Mouse (Mus musculus) kidney, embryonic 16.5 days (tissue): ENCODE results near the gene Pias1. TPM values are rescaled to one million over a fixed set of nuclear protein-coding genes. Genes with fewer than 3 reads are reported as not detected.

Experiments
- ATAC-seq: fragments of 200-750 bp; cut with Nextera tagmentation; 2 replicates; pipeline ENCODE4 v1.8.0; 2017; ENCODE audit warnings: moderate TSS enrichment; ENCODE audit not compliant: low FRiP score, low TSS enrichment
- H3K27ac ChIP-seq: fragments of 300-500 bp; sonication (generic); 2 replicates; pipeline ENCODE4 v1.5.1; 2014; ENCODE audit warnings: low read length
- H3K27me3 ChIP-seq: fragments of 300-500 bp; sonication (generic); 2 replicates; pipeline ENCODE4 v1.6.1; 2014; ENCODE audit warnings: low read length, control low read depth, mixed read lengths; ENCODE audit not compliant: insufficient read depth
- H3K36me3 ChIP-seq: fragments of 300-500 bp; sonication (generic); 2 replicates; pipeline ENCODE4 v1.6.1; 2014; ENCODE audit warnings: low read length, control low read depth, mixed read lengths; ENCODE audit not compliant: insufficient read depth
- H3K4me1 ChIP-seq: fragments of 300-500 bp; sonication (generic); 2 replicates; pipeline ENCODE4 v1.6.1; 2014; ENCODE audit warnings: low read length, control low read depth, mixed read lengths; ENCODE audit not compliant: insufficient read depth
- H3K4me2 ChIP-seq: fragments of 300-500 bp; sonication (generic); replicated peaks from 2 replicates; pipeline ENCODE4 v1.6.1; 2014; ENCODE audit warnings: low read depth, low read length
- H3K4me3 ChIP-seq: fragments of 300-500 bp; sonication (generic); 2 replicates; pipeline ENCODE4 v1.5.1; 2014; ENCODE audit warnings: mild to moderate bottlenecking, low read length
- H3K9ac ChIP-seq: fragments of 300-500 bp; sonication (generic); replicated peaks from 2 replicates; pipeline ENCODE4 v1.6.1; 2014; ENCODE audit warnings: low read length
- H3K9me3 ChIP-seq: fragments of 300-500 bp; sonication (generic); 2 replicates; pipeline ENCODE4 v1.6.1; 2016; ENCODE audit warnings: low read length, control low read depth
- WGBS: fragments of 180-500 bp; shearing (Covaris S2); extraction: QIAGEN DNeasy Blood & Tissue Kit; methylation state at CpG from one replicate; pipeline ENCODE4 v1.1.7; 2014; 5-methylcytosine and 5-hydroxymethylcytosine counted together
- polyA plus RNA-seq: library from polyadenylated mRNA; unstranded; fragments of >200 nt; fragmentation: Nextera tagmentation; extraction: Ambion mirVana; gene quantifications from 2 replicates; pipeline ENCODE4 v1.2.1, GENCODE M21; 2015

The Pias1 gene
- polyA plus RNA-seq, 1 experiment from 2014 or later: 58.2 TPM

DNA sequence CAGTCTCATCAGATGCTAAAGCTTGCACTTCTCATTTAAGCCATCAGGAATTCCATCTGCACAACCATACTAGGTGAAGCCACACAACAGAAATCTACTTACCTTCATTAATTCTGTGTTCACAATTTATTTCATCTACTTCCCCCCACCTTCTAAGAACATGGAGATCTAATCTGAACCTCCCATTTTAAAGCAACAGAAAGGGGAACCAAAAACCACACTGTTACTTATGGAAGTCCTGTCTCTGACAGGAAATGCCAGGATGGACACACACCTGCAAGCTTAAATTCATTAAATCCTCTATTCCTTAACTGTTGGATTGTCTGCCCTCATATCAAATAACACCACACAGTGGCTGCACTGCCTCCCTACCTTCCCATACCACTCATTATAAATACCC, 35.0 kb downstream of the Pias1 start:
- H3K36me3 ChIP-seq: peaks cover 12% of the 10 kb centered on the region
- H3K4me2 ChIP-seq: no peak overlapping the region
- no peaks in the 10 kb centered on the region for H3K27me3 ChIP-seq
- no peak for ATAC-seq
- H3K4me1 ChIP-seq: peaks cover 7% of the 10 kb centered on the region; the same call in 1 of the 2 replicates
- H3K27ac ChIP-seq: no peak overlapping the region
- no peaks in the 10 kb centered on the region for H3K9me3 ChIP-seq
- no peak overlapping the region for H3K4me3 ChIP-seq
- no peak overlapping the region for H3K9ac ChIP-seq

DNA sequence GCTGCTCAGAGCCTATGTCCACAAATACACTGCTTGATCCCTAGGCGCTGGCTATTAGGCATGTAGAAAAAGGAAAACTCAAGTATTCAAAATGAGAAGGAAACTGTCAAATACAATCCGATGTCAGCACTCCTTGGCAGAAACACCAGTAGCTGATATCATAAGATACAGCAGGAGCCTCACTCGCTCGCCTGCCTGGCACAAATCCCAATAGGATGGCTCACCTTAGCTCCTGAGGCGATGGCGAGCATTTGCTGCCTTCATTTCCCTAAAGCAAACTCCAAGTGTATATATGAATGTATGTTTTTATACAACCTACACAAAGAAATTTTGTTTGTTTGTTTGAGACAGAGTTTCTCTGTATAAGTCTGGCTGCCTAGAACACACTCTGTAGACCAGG, 42.4 kb downstream of the Pias1 start:
- peaks cover 15% of the 10 kb centered on the region for H3K36me3 ChIP-seq
- H3K9ac ChIP-seq: no peak overlapping the region
- no peak overlapping the region for H3K4me2 ChIP-seq
- no peak overlapping the region for H3K27ac ChIP-seq
- no peak overlapping the region for H3K4me3 ChIP-seq
- WGBS: 93% methylated on average over 6 of the region's 6 CpGs
- ATAC-seq: no peak
- H3K27me3 ChIP-seq: no peaks in the 10 kb centered on the region
- H3K9me3 ChIP-seq: no peaks in the 10 kb centered on the region
- peaks cover 7% of the 10 kb centered on the region; the same call in 1 of the 2 replicates for H3K4me1 ChIP-seq

DNA sequence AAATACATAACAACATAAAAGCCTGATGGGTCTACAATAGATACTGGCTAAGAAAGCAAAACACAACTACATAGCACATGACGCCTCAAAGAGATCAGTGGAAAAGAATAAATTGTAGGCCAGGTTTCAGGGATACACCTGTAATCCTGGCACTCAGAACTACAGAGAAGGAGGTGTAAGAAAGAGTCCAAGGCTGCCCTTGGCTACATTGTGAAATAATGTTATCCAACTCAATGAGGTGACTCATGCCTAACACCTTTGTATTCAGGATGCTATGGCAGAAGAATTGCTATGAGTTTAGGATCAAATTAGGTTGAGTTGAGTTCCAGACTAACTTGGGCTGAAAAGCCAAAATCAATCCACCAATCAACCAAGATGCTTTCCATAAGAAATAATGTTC, 43.7 kb downstream of the Pias1 start:
- Histone ChIP-seq H3K4me2 (no peak overlapping the region), H3K9me3 (no peaks in the 10 kb centered on the region), H3K27ac (no peak overlapping the region), H3K4me1 (peaks cover 7% of the 10 kb centered on the region; the same call in 1 of the 2 replicates), H3K36me3 (peaks cover 12% of the 10 kb centered on the region; the same call in 1 of the 2 replicates), H3K9ac (no peak overlapping the region), H3K4me3 (no peak overlapping the region), H3K27me3 (no peaks in the 10 kb centered on the region)
- 100% methylated on average over 1 of the region's 1 CpGs for WGBS
- no peak for ATAC-seq

DNA sequence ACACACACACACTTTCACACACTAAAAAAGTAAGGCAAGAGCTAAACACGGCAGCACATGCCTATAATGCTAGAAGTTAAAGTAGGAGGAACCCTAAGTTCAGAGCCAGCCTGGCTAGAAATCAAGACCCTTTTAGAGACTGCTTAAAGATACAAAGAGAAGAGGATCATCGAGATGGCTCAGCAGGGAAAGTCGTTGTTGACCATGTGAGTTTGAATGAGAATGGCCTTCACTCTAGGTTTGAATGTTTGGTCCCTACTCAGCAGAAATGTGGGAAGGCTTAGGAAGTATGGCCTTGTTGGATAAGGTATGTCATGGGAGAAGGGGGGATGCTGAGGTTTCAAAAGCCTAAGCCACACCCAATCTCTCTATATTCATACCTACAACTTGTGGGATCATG, 46.8 kb downstream of the Pias1 start:
- H3K9ac ChIP-seq: no peak overlapping the region
- 80% methylated on average over 3 of the region's 3 CpGs for WGBS
- no peaks in the 10 kb centered on the region for H3K9me3 ChIP-seq
- peaks cover 7% of the 10 kb centered on the region; the same call in 1 of the 2 replicates for H3K4me1 ChIP-seq
- H3K27ac ChIP-seq: no peak overlapping the region
- no peaks in the 10 kb centered on the region for H3K27me3 ChIP-seq
- no peak overlapping the region for H3K4me2 ChIP-seq
- no peak overlapping the region for H3K4me3 ChIP-seq
- H3K36me3 ChIP-seq: 0 out of 2 replicates have a peak, but pooled peaks cover 6% of the 10 kb centered on the region
- ATAC-seq: no peak

DNA sequence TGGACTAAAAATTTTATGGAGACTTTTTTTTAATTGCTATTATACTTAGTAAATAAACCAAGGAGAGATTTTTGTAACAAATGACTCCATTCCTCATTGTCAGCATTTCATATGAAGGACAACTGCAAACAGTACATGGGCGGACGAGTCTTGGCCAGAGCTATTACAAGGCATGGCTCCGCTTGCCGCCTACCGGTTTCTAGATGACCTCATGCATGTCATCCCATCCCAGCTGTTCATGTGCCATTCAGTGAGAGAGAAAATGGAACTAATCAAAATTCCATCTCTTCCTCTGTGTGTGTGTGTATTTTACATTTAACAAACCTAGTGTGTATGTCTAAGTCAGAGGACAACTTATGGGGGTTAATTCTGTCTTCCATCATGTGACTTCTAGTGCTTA, 51.9 kb downstream of the Pias1 start:
- Histone ChIP-seq H3K4me3 (no peak overlapping the region), H3K9me3 (no peaks in the 10 kb centered on the region), H3K9ac (no peak overlapping the region), H3K27ac (no peak overlapping the region), H3K4me2 (no peak overlapping the region), H3K4me1 (peaks cover 12% of the 10 kb centered on the region; the same call in 1 of the 2 replicates), H3K27me3 (no peaks in the 10 kb centered on the region), H3K36me3 (no peaks in the 10 kb centered on the region)
- no peak for ATAC-seq
- WGBS: 79% methylated on average over 5 of the region's 5 CpGs

DNA sequence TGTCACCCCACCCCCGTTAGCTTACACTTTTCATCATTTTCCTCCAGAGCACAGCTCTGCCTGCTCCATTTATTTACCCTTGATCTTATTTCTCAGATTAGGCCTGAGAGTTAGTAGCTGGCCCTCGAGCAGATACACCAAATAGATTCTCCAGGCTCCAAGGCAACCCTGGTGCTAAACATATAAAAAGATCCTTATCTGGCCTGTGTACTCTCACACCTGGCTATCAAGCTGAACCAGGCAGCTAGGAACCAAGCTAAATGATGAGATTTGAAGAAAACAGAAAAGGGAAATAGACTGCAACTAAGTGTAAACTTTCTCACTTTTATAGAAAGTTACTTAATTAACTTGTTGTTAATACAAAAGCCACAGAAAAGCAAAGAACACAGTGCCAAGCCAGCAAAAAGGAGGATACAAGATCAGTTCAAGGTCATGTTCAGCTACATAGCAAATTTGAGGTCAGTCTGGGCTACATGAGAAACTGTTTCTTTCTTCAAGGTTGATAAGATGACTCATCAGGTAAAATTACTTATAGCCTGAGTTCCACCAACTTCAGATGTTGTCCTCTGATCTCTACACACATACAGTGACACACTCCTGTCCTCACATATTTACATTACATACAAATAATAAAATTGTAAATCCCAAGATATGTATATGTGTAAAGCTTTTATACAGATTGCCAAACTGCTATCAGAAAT, 52.9 kb downstream of the Pias1 start:
- 62% methylated on average over 2 of the region's 2 CpGs for WGBS
- no peak for ATAC-seq
- H3K4me3 ChIP-seq: no peak overlapping the region
- H3K36me3 ChIP-seq: no peaks in the 10 kb centered on the region
- H3K9me3 ChIP-seq: no peaks in the 10 kb centered on the region
- H3K9ac ChIP-seq: no peak overlapping the region
- H3K27me3 ChIP-seq: no peaks in the 10 kb centered on the region
- peaks cover 12% of the 10 kb centered on the region; the same call in 1 of the 2 replicates for H3K4me1 ChIP-seq
- H3K27ac ChIP-seq: peak overlapping the region; percentile 50; the same call in 1 of the 2 replicates
- H3K4me2 ChIP-seq: no peak overlapping the region

DNA sequence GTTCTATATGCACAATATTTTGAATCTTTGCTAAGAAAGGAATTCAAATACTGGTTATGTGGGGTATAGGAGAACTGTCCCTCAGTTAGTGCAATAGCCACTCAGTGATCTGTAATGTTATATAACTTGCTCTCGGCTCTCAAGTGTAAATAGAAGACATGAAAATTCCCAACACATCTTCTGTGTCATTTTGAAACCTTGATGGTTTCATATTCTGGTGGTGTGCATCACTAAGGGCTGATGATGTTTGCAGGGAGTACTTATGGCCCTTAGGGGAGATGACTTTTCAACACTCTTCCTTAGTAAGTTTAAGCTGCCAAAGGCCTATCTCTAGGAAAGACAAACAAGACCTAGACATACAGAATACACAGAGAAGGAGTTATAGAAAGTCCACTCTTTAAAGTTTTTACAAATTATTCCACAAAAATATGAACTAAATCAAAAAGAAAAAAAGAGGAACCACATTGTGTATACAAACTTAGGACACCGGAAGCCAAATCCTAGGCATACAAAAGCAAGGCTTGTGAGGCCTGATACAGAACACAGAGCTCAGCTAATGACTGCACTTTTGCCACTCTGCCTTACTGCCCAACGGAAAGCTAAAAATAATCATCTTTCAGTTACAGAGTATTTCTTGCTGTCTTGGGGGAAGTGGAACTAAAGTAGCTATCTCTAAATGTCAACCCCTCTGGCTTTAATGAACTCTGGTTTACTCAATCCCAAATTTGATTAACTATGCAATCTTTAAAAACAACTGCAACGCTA, 55.0 kb downstream of the Pias1 start:
- H3K27me3 ChIP-seq: no peaks in the 10 kb centered on the region
- 76% methylated on average over 4 of the region's 4 CpGs for WGBS
- no peaks in the 10 kb centered on the region for H3K36me3 ChIP-seq
- ATAC-seq: no peak
- no peak overlapping the region for H3K4me3 ChIP-seq
- no peak overlapping the region for H3K4me2 ChIP-seq
- 0 out of 2 replicates have a peak, but pooled peaks cover 10% of the 10 kb centered on the region for H3K4me1 ChIP-seq
- H3K27ac ChIP-seq: no peak overlapping the region
- H3K9ac ChIP-seq: no peak overlapping the region
- no peaks in the 10 kb centered on the region for H3K9me3 ChIP-seq

DNA sequence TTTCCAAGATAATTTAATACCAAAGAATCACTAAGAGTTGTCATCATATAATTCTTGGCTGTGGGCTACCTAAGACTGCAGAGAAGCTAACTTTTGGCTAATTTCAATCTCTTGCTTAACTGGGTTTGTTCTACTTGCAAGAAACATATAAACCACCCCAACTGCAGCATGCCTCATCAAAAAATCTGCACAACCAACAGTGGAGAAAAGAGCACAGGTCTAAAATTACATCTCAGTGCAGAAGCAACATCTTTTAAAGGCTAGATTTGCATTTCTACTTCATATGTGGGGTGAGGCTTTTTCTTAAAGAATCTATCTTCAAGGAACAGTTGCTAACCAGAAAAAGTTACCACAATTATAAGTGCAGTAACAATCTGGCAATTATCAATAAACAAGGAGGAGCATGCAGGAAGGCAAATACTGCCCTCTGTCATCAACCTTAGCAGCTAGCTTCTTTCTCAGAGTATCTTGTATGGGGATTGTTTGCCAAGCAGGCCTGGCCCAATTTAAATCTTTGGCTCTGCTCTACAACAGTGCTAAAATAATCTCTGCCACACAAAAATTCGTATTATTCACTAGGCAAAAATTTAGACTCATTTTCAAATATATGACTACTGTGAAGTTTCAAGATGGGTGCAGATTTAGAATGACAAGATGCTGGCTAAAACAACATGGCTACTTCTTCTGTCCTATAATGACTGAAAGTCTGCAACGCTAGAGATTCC, 62.7 kb downstream of the Pias1 start:
- 86% methylated on average over 2 of the region's 2 CpGs for WGBS
- Histone ChIP-seq H3K27ac (no peak overlapping the region), H3K36me3 (no peaks in the 10 kb centered on the region), H3K9ac (no peak overlapping the region), H3K4me2 (no peak overlapping the region), H3K9me3 (no peaks in the 10 kb centered on the region), H3K27me3 (no peaks in the 10 kb centered on the region), H3K4me3 (no peak overlapping the region), H3K4me1 (no peaks in the 10 kb centered on the region)
- ATAC-seq: no peak

DNA sequence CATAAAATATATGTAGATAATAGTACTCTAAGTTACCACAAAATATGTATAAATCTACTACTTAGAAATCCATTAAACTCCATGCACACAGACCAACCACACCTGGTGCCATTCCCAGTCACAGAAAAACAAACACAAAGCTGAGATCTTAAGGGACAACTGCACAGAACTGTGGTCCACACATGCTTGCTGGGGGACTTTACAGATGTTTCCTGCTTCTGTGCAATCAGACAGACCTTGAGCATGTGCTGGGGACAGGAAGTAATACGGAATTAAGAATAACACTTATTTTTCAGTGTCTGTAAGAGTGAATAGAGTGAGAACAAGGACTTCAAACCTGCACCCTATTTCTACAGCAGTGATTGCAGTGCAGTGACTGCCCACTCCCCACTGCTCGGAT, 66.8 kb downstream of the Pias1 start:
- no peak overlapping the region for H3K4me2 ChIP-seq
- H3K27me3 ChIP-seq: no peaks in the 10 kb centered on the region
- no peaks in the 10 kb centered on the region for H3K4me1 ChIP-seq
- H3K27ac ChIP-seq: no peak overlapping the region
- H3K36me3 ChIP-seq: peaks cover 19% of the 10 kb centered on the region
- H3K9ac ChIP-seq: no peak overlapping the region
- WGBS: 70% methylated on average over 2 of the region's 2 CpGs
- H3K4me3 ChIP-seq: no peak overlapping the region
- H3K9me3 ChIP-seq: peaks cover 2% of the 10 kb centered on the region; the same call in 1 of the 2 replicates
- ATAC-seq: no peak
